Mouse (Mus musculus) layer of hippocampus, postnatal 36 days (tissue): ENCODE measurements at regions not wholly inside any gene's neighbourhood (a gene's known extent, or its start where the extent isn't known, plus 50 kb on each side); places are given as distances from the start of the nearest gene placed in this dataset.
"Not testable (repeated sequence)": the region's sequence is repeated elsewhere in the genome, so short reads cannot be mapped to it uniquely, and the experiment has no call there.

Experiments
- DNase-seq, 2 experiments: peaks; one replicate each; pipeline ENCODE4 v3.0.0; 2022

DNA sequence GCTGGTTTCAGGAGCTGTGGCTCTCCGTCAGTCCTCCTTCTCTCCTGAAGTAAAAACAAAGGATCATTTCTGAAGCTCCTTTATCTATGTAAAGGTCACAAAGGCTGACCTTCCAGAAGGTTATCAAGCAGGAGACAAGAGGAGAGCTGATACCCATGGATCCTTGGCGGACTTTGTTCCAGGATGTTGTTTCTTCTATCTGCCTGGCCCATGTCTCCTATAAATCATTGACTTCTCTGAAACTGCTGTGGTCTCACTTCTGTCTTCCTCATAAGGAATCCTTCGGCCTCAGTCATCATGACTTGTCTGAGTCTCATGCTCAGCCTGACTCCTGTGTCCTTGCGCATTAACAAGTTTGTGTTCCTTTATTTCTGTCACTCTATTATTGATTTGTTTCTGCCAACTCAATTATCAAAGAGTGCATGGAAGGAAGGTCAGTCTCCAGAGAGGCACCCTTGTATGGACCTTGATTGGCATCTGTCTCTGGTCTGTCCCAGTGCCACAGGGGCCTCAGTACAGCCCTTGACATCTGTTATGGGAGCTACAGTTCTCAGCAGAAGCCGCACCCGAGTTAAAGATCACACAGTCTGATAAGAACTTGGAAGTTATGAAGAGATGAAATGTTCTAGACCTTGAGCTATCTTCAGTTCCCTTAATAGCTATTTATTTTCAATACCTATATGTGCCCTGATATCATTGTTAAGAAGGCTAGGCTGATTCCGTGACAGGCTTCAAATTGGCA, 53.2 kb upstream of the Dazl start:
- DNase-seq: no peak

DNA sequence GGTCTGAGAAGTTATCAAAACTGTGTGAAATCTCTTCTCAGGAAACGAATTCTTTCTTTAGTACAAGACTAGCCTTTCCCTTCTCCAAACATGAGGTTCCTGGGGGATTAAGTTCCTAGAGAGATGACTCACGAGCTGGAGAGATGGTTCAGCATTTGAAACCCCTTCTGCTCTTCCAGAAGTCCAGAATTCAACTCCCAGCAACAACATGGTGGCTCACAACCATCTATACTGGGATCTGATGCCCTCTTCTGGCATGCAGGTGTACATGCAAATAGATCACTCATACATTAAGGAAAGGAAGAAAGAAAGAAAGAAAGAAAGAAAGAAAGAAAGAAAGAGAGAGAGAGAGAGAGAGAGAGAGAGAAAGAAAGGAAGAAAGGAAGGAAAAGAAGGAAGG, 60.4 kb upstream of the Dazl start:
- DNase-seq: not testable (repeated sequence)

DNA sequence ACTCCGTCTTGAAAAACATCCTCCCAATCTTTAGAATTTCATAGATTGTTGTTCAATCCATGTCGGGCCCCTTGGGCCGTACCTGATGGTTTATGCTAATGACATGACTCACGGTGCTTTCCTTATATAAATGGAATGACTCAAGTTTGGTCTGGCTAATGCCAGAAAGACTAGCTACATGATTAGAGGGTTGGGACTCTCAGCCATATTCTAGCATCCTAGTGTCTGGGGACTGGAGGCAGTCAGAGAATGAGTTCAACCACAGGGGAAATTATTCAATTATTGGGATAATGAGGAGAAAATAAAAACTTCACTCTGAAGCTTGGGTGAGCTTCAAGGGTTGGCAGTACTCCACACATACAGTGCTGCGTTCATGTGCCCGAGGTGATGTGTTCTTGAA, 60.9 kb upstream of the Dazl start:
- no peak for DNase-seq

DNA sequence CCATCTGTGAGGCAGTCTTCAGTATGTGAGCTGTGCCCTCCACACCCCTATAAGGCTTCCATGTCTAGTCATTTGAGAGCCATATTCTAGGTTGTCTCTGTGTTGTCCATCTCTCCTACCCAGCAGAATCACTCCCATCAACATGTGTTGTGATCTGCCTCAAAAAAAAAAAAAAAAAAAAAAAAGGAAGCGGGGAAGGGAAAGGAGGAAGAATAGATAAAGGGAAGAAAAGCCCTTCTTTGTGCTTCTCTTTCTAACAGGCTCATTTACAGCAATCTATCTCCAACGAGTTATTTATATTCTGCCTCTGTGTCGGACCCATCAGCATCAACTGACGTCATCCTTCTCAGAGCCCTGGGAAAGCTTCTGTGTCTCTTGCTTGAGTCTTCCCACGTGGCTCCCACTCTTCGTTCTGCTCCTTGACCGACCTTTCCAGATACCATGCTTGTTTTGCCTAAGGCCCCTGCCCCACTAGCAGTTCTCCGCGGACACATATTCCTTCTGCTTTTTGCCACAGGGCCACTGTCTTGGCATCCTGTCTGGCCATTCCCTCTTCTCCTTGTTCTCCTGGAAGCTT, 68.3 kb upstream of the Dazl start:
- no peak for DNase-seq

DNA sequence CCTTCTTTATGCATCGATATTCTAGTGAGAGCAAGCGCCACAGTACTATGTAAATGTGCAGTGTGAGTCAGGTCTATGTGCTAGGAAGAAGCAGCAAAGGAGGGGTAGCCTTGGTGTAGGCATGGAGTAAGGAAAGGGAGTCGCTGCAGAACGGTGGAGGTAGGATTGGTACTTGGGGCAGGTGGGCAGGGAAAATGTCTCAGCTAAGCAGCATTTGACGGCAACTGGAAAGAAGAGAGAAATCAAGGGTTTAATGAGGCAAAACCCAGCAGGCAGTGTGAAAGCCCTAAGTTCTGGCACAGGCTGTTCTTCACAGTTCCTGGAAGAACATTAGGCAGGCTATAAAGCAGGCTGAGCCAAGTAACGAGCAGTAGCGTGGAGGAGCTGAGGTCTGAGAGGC, 72.0 kb upstream of the Dazl start:
- DNase-seq: no peak

DNA sequence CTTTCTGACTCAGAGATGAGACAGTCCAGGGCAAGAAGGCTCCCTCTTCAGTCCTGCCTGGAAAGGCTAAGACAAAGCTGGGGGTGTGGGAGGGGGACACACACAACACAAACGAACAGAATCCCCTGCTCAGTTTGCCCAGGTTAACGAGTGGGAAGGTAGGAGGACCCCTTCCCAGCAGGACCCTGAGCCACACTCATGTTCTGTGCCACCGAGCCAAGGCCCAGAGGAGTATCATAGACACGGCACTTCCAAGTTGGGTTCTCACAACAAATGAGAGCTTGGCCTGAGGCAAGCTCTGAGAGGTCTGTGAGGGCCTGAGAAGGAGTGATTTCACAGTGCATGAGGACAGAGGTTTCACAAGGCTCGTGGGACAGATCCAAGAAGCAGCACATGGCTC, 72.7 kb upstream of the Dazl start:
- DNase-seq: no peak

DNA sequence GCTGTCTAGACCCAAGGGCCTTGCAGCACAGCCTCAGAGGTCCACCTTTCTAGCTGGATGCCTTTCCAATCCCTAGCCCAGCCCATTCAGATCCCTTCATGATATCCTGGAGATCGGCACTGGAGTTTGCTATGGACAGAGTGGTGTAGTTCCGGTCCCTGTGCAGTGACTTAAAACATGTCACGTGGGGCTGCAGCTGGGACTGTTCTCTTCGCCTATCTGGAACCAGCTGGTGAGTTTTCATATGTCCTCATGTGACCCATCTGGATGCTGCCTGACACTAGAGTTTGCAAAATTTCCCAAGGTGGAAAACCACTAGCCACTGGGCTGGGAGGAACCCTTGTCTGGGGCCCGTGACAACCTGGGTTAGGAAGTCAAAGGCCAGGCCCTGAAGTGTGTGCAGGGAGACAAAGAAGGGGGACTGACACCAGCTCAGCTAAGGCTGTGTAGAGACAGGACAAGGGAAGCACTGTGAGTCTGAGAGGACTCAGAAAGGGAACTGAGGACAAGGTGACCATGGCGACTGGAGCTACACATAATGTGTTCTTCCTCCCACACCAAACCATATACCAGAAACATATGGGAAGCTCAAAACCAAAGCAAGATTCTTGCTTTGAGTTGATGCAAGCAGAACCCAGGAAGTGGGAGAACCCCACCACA, 75.9 kb upstream of the Dazl start:
- no peak for DNase-seq

DNA sequence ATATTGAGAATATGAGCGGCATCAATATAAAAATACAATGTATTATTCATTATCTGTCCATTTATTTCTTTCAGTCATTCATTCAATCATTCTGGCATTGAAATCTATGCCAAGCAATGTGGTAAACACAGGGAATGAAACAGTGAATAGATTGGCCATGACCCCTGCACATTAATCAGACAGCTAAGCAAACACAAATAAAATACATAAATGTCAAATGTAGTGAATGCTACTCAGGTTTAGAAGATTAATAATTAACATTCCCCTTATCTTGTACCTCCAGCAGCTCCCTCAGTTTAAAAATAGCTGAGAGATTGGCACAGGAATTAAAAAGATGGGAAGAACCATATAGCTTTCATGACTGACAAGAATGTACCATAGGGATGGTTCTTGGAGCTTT, 77.0 kb upstream of the Dazl start:
- DNase-seq: no peak

DNA sequence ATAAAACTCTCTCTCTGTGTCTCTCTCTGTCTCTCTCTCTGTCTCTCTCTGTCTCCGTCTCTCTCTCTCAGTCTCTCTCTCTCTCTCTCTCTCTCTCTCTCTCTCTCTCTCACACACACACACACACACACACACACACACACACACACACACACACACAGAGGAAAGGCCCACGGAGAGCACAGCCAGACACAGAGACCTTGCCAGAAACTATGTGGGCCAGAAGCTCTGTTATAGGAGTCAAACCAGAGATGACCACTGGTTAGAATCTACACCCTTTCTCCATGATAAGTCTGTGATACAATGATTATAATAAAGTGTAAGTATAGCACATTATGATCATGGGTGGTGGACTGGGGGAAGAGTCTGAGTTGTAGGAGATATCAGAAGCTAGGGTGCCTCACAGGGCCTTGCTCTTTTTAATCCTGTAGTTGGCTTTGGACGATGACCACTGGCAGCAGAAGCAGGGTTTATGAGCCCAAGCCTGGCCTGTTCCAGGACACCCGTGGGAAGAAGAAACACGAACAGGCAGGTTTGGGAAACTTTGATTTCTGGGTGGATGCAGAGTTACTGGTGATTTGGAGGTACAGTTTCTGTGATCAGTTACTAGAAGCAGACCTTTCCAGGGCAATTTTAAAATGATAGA, 80.2 kb upstream of the Dazl start:
- no peak for DNase-seq

DNA sequence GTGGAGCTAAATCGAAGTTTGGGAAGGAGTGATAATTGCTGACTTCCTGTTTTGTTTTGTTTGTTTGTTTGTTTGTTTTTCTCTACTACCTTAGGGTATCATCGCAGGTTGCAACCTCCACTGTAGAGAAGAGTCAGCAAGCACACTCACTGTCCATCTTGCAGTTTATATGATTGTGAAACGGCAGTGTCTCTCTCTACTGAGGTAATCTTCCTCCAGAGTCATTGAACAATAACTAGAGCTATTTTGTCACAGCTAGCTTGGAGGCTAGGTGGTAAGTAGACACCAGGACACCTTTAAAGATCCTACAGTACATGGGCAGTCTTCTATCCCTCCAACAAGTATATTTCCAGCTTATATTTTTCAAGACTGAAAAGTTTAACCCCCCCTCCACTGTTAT, 82.0 kb upstream of the Dazl start:
- DNase-seq: no peak

DNA sequence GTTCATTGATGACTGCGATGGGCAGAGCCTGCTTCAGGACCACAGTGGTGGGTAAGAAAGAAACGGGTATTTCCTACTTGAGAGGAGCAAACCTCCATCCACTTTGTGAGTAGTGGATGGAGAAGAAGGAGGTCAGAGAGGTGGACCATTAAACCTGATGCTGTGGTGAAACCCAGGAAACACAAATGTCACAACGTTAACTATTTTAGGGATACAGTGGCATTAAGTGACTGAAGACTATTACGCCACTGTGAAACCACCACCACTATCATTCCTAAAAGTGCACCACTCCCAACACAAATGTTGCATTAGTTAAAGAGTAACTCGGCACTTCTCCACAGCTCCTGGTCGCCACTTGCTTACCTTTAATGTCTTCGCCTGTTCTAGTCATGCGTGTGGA, 83.3 kb upstream of the Dazl start:
- DNase-seq: no peak

DNA sequence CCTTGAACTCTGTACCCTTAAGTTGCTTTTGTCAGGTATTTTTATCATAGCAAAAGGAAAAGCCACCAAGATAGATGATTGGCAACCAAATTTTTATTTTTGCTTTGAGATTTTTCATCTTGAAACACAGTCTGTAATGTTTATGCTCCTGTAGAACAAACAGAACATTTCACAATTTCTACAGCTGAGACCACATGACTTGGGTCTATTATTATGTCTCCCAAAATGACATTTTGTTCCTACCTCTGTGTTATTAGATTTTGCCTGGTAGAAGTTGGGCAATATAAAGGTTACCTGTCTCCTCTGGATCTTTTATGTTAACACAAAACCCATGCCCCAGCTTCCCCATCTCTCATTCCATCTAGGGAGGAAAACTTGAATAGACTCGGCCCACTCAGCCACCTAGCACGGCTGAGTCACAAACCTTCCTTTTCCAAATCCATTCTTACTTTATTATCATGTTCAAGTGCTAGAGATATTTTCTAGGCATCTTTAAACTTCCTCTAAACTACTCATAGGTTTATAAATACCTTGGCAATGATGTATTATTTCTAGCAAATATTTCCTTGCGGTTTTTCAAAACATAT, 84.8 kb upstream of the Dazl start:
- no peak for DNase-seq

DNA sequence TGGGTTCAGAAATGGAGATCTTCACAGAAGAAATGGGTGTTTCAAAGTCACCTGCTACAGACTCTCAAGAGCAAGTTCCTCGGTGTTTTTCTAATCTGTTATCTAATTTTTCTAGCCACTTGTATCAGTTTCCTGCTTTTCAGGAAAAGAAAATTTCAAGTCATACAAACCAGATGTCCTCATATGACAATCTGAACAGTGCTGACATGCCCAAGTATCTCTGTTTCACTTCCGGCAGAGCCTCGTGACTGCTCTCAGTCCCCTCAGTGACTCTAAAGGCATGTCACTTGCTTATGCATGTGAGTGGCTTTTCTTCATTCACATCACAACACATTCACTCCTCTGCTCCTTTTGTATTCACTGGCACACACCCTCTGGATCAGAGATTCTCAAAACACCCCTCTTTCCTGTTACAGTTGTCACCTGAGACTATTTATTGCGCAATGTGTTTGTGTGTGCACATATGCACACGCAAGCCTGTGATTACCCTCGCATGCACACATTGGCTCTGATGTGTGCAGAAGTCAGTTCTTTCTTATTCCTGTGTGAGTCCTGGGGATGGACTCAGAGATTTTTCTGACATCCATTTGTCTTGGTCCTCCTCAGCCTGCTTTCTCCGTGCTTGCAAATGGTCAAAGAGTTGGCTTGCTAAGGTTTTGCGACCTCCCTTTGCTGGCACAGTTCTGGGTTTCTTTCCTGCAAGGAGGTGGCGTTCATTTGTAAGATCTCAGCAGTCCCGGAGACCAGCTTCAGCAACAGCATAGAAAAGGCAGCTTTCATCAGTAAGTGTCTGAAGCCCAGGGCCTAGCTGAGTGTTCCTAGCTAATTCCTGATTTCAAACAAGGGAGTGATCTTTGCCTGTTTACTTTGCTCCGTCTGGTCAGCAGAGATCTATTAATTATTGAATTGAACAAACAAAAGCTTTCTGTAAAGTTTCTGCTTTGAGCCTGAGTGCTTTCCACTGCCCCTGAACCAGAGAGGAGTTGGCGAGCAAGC, 95.6 kb upstream of the Dazl start:
- DNase-seq: no peak

DNA sequence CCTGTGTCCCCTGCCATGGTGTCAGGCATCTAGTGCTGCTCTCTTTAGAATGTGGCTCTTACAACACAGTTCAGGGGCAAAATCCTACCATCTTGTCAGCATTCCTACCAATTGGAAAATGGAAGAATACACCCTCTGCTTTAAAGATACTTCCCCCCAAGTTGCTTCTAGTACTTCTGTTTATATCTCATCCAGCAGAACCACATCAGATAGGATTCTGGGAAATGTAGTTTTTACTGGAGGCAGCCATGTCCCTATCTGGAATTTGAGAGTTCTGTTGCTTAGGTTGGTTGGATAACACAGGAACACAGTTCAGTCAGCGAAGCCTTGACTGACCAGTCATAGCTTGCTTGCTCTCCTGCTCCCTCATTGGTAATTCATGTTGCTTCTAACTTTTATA, 96.7 kb upstream of the Dazl start:
- no peak for DNase-seq

DNA sequence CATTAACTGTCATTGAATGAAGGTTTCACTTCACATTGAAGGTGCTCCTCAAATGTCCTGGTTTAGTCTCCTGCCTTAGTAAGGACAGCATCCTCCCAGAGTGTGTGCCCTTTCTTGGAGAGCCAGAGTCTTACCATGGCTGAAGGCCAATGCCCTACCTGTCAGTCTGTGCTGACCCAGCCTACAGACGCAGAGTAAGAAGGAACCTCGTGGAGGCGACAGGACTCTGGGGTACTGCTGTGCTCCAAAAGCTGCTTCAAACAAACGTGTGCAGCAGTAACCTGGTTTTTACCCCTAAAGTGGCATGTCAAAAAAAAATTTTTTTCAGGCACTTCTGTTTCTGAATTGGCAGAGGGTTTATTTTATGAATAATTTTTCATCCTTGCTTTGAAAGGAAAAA, 97.8 kb upstream of the Dazl start:
- no peak for DNase-seq

DNA sequence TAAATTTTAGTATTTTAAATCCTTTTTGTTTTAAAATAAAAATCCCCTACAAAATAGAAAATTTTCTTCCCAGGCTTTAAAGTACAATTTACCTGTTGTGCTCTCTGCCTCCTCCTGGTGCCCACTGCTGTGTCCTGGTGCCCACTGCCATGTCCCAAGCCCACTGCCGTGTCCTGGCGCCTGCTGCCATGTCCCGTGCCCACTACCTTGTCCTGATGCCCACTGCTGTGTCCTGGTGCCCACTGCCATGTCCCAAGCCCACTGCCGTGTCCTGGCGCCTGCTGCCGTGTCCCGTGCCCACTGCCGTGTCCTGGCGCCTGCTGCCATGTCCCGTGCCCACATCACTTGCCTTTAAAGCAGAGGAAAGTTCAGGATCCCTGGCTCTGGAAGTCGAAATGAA, 98.6 kb upstream of the Dazl start:
- no peak for DNase-seq

DNA sequence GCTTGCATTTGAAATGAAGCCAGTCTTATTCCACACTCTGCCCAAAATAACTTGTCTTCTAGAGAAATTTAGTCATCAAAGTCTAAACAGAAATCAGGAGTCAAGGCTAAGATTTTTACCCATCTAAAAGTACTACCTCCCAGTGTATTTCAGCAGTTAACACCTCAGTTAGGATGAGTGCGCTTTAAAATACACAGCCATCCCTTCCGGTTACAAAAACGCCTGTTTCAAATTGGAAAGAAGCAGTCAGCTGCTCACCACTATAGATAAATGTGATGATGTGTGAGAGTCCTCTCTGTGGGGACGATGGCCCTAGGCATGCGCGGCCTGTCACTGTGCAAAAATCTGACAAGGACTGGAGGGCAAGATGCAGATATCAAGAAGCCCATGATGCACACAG, 99.0 kb upstream of the Dazl start:
- no peak for DNase-seq

DNA sequence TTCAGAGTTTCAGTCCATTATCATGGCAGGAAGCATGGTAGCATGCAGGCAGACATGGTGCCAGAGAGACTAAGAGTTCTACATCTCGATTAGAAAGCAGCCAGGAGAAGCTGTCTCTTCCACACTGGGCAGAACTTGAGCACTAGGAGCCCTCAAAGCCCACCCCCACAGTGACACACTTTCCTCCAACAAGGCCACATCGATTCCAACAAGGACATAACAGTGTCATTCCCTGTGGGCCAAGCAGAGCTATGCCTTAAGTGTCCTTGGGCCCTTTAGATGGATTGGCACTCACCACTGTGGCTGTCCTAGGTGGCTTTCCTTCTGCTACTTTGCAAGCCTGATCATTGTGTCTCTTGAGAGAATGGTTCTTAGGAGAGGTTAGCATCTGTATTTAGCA, 99.5 kb upstream of the Dazl start:
- no peak for DNase-seq

DNA sequence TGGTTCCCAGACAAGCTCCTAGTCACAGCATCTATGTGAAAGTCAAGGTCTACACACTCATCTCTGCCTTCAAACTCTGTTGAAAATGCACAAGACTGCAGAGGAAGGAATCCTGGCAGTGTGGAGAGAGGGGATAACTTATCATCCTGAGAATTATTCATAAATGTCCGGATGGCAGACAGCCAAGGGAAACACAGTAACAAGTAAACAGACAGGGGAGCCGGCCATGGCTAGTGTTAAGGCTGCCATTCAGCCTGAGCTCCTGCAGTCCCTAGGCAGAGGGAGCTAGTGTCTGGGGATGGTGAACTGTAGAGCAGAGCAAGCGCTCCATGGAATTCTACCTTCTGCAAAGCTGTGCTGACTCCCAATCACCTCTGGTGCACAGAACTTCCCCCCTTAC, 100.3 kb upstream of the Dazl start:
- no peak for DNase-seq

DNA sequence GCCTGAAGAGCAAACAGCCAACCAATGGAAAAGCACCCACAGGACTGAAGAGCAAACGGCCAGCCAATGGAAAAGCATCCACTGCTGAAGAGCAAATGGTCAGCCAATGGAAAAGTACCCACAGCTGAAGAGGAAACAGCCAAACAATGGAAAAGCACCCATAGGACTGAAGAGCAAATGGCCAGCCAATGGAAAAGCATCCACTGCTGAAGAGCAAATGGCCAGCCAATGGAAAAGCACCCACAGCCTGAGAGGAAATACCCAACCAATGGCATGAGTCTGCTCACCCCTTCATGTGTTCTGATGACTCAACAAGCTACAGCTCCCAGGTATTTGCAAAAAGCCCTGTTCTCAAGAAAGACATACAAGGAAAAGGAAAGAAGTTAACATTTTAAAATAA, 101.4 kb upstream of the Dazl start:
- no peak for DNase-seq

DNA sequence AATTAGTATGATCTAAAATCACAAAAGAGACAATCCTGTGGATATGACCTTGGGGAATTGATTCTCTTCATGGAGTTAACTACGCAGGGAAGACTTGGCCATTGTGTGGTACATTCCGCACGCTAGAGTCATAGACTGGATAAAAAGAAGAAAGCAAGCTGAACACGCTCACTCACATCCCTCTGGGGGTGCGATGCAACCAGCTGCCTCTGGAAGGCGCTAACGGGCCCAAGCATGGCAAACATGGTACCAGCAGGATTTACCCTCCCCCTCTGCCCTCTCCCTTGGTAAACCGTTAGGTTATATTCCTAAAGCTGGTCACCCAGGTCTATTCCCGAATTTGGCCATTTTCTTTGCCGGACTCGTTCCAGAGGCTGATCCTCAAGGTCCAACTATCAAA, 102.2 kb upstream of the Dazl start:
- no peak for DNase-seq

DNA sequence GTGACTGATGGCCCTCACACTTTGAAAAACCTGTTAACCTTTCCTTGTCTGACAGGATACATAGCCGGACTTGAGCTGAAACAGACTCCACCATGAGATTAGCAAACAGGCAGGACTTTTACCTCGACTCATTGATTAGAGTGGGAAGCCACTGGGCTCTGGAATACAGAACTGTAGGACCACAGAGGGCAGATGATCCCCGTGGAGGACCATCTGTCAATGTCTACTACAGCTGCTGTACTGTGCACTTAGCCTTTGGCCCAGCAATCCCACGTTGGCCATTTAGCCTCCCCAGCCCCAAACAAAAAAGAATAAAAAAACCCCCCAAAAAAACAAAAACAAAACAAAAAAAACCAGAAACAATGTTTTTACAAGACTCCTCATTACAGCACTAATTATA, 103.9 kb upstream of the Dazl start:
- no peak for DNase-seq
